Mouse (Mus musculus): ENCODE results near the gene Ncapg. TPM values are rescaled to one million over a fixed set of nuclear protein-coding genes. Genes with fewer than 3 reads are reported as not detected.

Ncapg gene
- polyA plus RNA-seq, 2 experiments: 29.2 to 40.6 TPM

GRCm38 (mm10) chr5:45690802-45691201, 21.1 kb downstream of the Ncapg start:
- TF ChIP-seq POLR2A (IDR thresholded peaks at IDR 0.05; ENCODE audit: borderline replicate concordance, extremely low read depth, insufficient read depth, insufficient read length): no peak
- no peak overlapping the region for H3K4me3 ChIP-seq (replicated peaks; ENCODE audit: low read length)
- no peaks in the 10 kb centered on the region for H3K9me3 ChIP-seq (ENCODE audit: control insufficient read depth, low read length)
- no peak overlapping the region for H3K4me2 ChIP-seq (replicated peaks; ENCODE audit: low read depth, low read length, severe bottlenecking)
- H3K9ac ChIP-seq (ENCODE audit: low read depth, low read length, severe bottlenecking): no peak overlapping the region
- WGBS: 82% methylated on average over 2 of the region's 2 CpGs
- H3K27ac ChIP-seq (replicated peaks; ENCODE audit: low read depth, low read length): no peak overlapping the region
- ATAC-seq (ENCODE audit: low FRiP score, low read depth): no peak
- DNase-seq (ENCODE audit: low spot score): no peak
- peaks cover 13% of the 10 kb centered on the region for H3K36me3 ChIP-seq (ENCODE audit: control insufficient read depth, insufficient read depth, low read length)
- H3K27me3 ChIP-seq (ENCODE audit: control insufficient read depth, insufficient read depth, low read length): no peaks in the 10 kb centered on the region
- H3K4me1 ChIP-seq (ENCODE audit: control insufficient read depth, insufficient read depth, low read length): no peaks in the 10 kb centered on the region

- no peak overlapping the region for H3K27ac ChIP-seq (replicated peaks; ENCODE audit: low read depth, low read length)
- ATAC-seq (ENCODE audit: low FRiP score, low read depth) (no peak), DNase-seq (ENCODE audit: low spot score) (no peak)
- H3K4me1 ChIP-seq (ENCODE audit: control insufficient read depth, insufficient read depth, low read length): no peaks in the 10 kb centered on the region
- no peak overlapping the region for H3K4me3 ChIP-seq (replicated peaks; ENCODE audit: low read length)
- no peak overlapping the region for H3K4me2 ChIP-seq (replicated peaks; ENCODE audit: low read depth, low read length, severe bottlenecking)
- no peaks in the 10 kb centered on the region for H3K9me3 ChIP-seq (ENCODE audit: control insufficient read depth, low read length)
- no peak overlapping the region for H3K9ac ChIP-seq (ENCODE audit: low read depth, low read length, severe bottlenecking)
- WGBS: 88% methylated on average over 6 of the region's 6 CpGs
- H3K36me3 ChIP-seq (ENCODE audit: control insufficient read depth, insufficient read depth, low read length): peaks cover 17% of the 10 kb centered on the region
- no peaks in the 10 kb centered on the region for H3K27me3 ChIP-seq (ENCODE audit: control insufficient read depth, insufficient read depth, low read length)
- TF ChIP-seq POLR2A (IDR thresholded peaks at IDR 0.05; ENCODE audit: borderline replicate concordance, extremely low read depth, insufficient read depth, insufficient read length): no peak
Measured at GRCm38 (mm10) chr5:45691678-45692077, 22.0 kb downstream of the Ncapg start.

GRCm38 (mm10) chr5:45706811-45707210, 37.1 kb downstream of the Ncapg start:
- no peak for TF ChIP-seq POLR2A (IDR thresholded peaks at IDR 0.05; ENCODE audit: borderline replicate concordance, extremely low read depth, insufficient read depth, insufficient read length)
- WGBS: 91% methylated on average over 2 of the region's 2 CpGs
- ATAC-seq (ENCODE audit: low FRiP score, low read depth) (no peak), DNase-seq (ENCODE audit: low spot score) (no peak)
- peaks cover 10% of the 10 kb centered on the region; the same call in 1 of the 2 replicates for H3K36me3 ChIP-seq (ENCODE audit: control insufficient read depth, insufficient read depth, low read length)
- H3K9ac ChIP-seq (ENCODE audit: low read depth, low read length, severe bottlenecking): no peak overlapping the region
- no peaks in the 10 kb centered on the region for H3K9me3 ChIP-seq (ENCODE audit: control insufficient read depth, low read length)
- H3K27me3 ChIP-seq (ENCODE audit: control insufficient read depth, insufficient read depth, low read length): no peaks in the 10 kb centered on the region
- no peak overlapping the region for H3K4me2 ChIP-seq (replicated peaks; ENCODE audit: low read depth, low read length, severe bottlenecking)
- H3K4me3 ChIP-seq (replicated peaks; ENCODE audit: low read length): no peak overlapping the region
- H3K27ac ChIP-seq (replicated peaks; ENCODE audit: low read depth, low read length): no peak overlapping the region
- no peaks in the 10 kb centered on the region for H3K4me1 ChIP-seq (ENCODE audit: control insufficient read depth, insufficient read depth, low read length)

- Histone ChIP-seq H3K27ac (replicated peaks; ENCODE audit: low read depth, low read length) (no peak overlapping the region), H3K4me1 (ENCODE audit: control insufficient read depth, insufficient read depth, low read length) (no peaks in the 10 kb centered on the region), H3K9me3 (ENCODE audit: control insufficient read depth, low read length) (no peaks in the 10 kb centered on the region), H3K27me3 (ENCODE audit: control insufficient read depth, insufficient read depth, low read length) (no peaks in the 10 kb centered on the region), H3K9ac (ENCODE audit: low read depth, low read length, severe bottlenecking) (no peak overlapping the region), H3K36me3 (ENCODE audit: control insufficient read depth, insufficient read depth, low read length) (0 out of 2 replicates have a peak, but pooled peaks cover 10% of the 10 kb centered on the region), H3K4me3 (replicated peaks; ENCODE audit: low read length) (no peak overlapping the region), H3K4me2 (replicated peaks; ENCODE audit: low read depth, low read length, severe bottlenecking) (no peak overlapping the region)
- no peak for TF ChIP-seq POLR2A (IDR thresholded peaks at IDR 0.05; ENCODE audit: borderline replicate concordance, extremely low read depth, insufficient read depth, insufficient read length)
- DNase-seq (ENCODE audit: low spot score): no peak
- no peak for ATAC-seq (ENCODE audit: low FRiP score, low read depth)
- WGBS: 97% methylated on average over 2 of the region's 2 CpGs
Measured at GRCm38 (mm10) chr5:45709653-45710052, 39.9 kb downstream of the Ncapg start.

GRCm38 (mm10) chr5:45718848-45719488, 49.2 kb downstream of the Ncapg start:
- DNase-seq (ENCODE audit: low spot score) (no peak), ATAC-seq (ENCODE audit: low FRiP score, low read depth) (no peak)
- no peak for TF ChIP-seq POLR2A (IDR thresholded peaks at IDR 0.05; ENCODE audit: borderline replicate concordance, extremely low read depth, insufficient read depth, insufficient read length)
- no peak overlapping the region for H3K4me3 ChIP-seq (replicated peaks; ENCODE audit: low read length)
- no peak overlapping the region for H3K9ac ChIP-seq (ENCODE audit: low read depth, low read length, severe bottlenecking)
- H3K27ac ChIP-seq (replicated peaks; ENCODE audit: low read depth, low read length): no peak overlapping the region
- H3K9me3 ChIP-seq (ENCODE audit: control insufficient read depth, low read length): no peaks in the 10 kb centered on the region
- no peaks in the 10 kb centered on the region for H3K27me3 ChIP-seq (ENCODE audit: control insufficient read depth, insufficient read depth, low read length)
- H3K36me3 ChIP-seq (ENCODE audit: control insufficient read depth, insufficient read depth, low read length): no peaks in the 10 kb centered on the region
- WGBS: 90% methylated on average over 6 of the region's 6 CpGs
- H3K4me2 ChIP-seq (replicated peaks; ENCODE audit: low read depth, low read length, severe bottlenecking): no peak overlapping the region
- H3K4me1 ChIP-seq (ENCODE audit: control insufficient read depth, insufficient read depth, low read length): no peaks in the 10 kb centered on the region
